Comparison of ENCODE assay signal across 8 mouse cellular contexts in genomic region chr15:60822803-60823619, GRCm38 (mm10). TPM values are rescaled to one million over a fixed set of nuclear protein-coding genes. Genes with fewer than 3 reads are reported as not detected.
A peak's percentile ranks its signal among the peaks of the same experiment; 100 is the strongest.
DNase-seq lines count a peak whose midpoint lies in the region; ATAC-seq and TF ChIP-seq lines count a peak whose summit lies in the region.

No protein-coding gene starts in this region.

- no peaks in the 10 kb centered on the region for H3K79me2 ChIP-seq in C2C12 (ENCODE audit: control insufficient read depth, insufficient read depth)

- H3K36me3 ChIP-seq in C2C12 (ENCODE audit: control insufficient read depth, insufficient read depth) = no peaks in the 10 kb centered on the region
- H3K36me3 ChIP-seq in forebrain, embryonic 13.5 days (ENCODE audit: poor library complexity, severe bottlenecking) = no peaks in the 10 kb centered on the region
- 0 out of 2 replicates have a peak, but pooled peaks cover 3% of the 10 kb centered on the region for H3K36me3 ChIP-seq in heart, postnatal 0 days (replicated peaks; ENCODE audit: control insufficient read depth, insufficient read depth, low read length)
- no peaks in the 10 kb centered on the region for H3K36me3 ChIP-seq in liver, embryonic 15.5 days (replicated peaks)
- 0 out of 2 replicates have a peak, but pooled peaks cover 4% of the 10 kb centered on the region for H3K36me3 ChIP-seq in stomach, embryonic 16.5 days (ENCODE audit: control insufficient read depth, insufficient read depth, low read length)

- under 1% methylated on average over 68 of the region's 68 CpGs for WGBS in forebrain, embryonic 13.5 days
- WGBS in heart, postnatal 0 days = 0% methylated on average over 67 of the region's 68 CpGs
- WGBS in liver, embryonic 15.5 days (ENCODE audit: insufficient replicate concordance) = under 1% methylated on average over 68 of the region's 68 CpGs
- WGBS in stomach, embryonic 16.5 days = under 1% methylated on average over 68 of the region's 68 CpGs

- ATAC-seq in forebrain, embryonic 13.5 days = peak; percentile 77
- ATAC-seq in heart, postnatal 0 days (ENCODE audit: insufficient read depth, low read depth) = peak; percentile 60
- peak; percentile 40; the same call in 1 of the 2 replicates for ATAC-seq in liver, embryonic 15.5 days (ENCODE audit: insufficient read depth)
- peak; percentile 46 for ATAC-seq in stomach, embryonic 16.5 days (ENCODE audit: insufficient read depth, low FRiP score)

- H3K27ac ChIP-seq in forebrain, embryonic 13.5 days = peak overlapping the region; percentile 60
- peak overlapping the region; percentile 37 for H3K27ac ChIP-seq in heart, postnatal 0 days (ENCODE audit: low read depth)
- no peak overlapping the region; the same call in 1 of the 2 replicates for H3K27ac ChIP-seq in liver, embryonic 15.5 days (replicated peaks)
- H3K27ac ChIP-seq in stomach, embryonic 16.5 days (ENCODE audit: low read length) = peak overlapping the region; percentile 97

- no peak for TF ChIP-seq CTCF in C2C12 (IDR thresholded peaks at IDR 0.05; ENCODE audit: control insufficient read depth, insufficient read depth, insufficient read length)
- peak; percentile 34 for TF ChIP-seq CTCF in heart, postnatal 0 days (IDR thresholded peaks at IDR 0.05; ENCODE audit: low read depth)

- H3K4me1 ChIP-seq in forebrain, embryonic 13.5 days = peaks cover 25% of the 10 kb centered on the region
- H3K4me1 ChIP-seq in heart, postnatal 0 days (ENCODE audit: control insufficient read depth, insufficient read depth) = 0 out of 2 replicates have a peak, but pooled peaks cover 5% of the 10 kb centered on the region
- H3K4me1 ChIP-seq in liver, embryonic 15.5 days (replicated peaks) = peaks cover 28% of the 10 kb centered on the region
- peaks cover 11% of the 10 kb centered on the region; the same call in 1 of the 2 replicates for H3K4me1 ChIP-seq in stomach, embryonic 16.5 days (ENCODE audit: control insufficient read depth, insufficient read depth, low read length)

- no peaks in the 10 kb centered on the region for H3K9me3 ChIP-seq in forebrain, embryonic 13.5 days (replicated peaks)
- H3K9me3 ChIP-seq in heart, postnatal 0 days (replicated peaks; ENCODE audit: control insufficient read depth, low read length) = no peaks in the 10 kb centered on the region
- H3K9me3 ChIP-seq in liver, embryonic 15.5 days (replicated peaks) = no peaks in the 10 kb centered on the region
- H3K9me3 ChIP-seq in stomach, embryonic 16.5 days (replicated peaks; ENCODE audit: control insufficient read depth, low read length) = 0 out of 2 replicates have a peak, but pooled peaks cover 3% of the 10 kb centered on the region

- no peaks in the 10 kb centered on the region for H3K79me3 ChIP-seq in C2C12 (ENCODE audit: low read depth)

- peak overlapping the region; percentile 19 for H3K4me3 ChIP-seq in C2C12 (ENCODE audit: insufficient read depth, poor library complexity, severe bottlenecking)
- peak overlapping the region; percentile 66 for H3K4me3 ChIP-seq in forebrain, embryonic 13.5 days
- peak overlapping the region; percentile 63 for H3K4me3 ChIP-seq in heart, postnatal 0 days (ENCODE audit: low read depth, low read length)
- H3K4me3 ChIP-seq in liver, embryonic 15.5 days (replicated peaks) = peak overlapping the region; percentile 65
- H3K4me3 ChIP-seq in stomach, embryonic 16.5 days (replicated peaks; ENCODE audit: low read length) = peak overlapping the region; percentile 70

- TF ChIP-seq EP300 in heart, postnatal 0 days (IDR thresholded peaks at IDR 0.05; ENCODE audit: low read depth) = no peak

- peaks cover 29% of the 10 kb centered on the region for H3K27me3 ChIP-seq in C2C12 (ENCODE audit: control insufficient read depth, insufficient read depth, insufficient read length)
- peaks cover 9% of the 10 kb centered on the region; the same call in 1 of the 2 replicates for H3K27me3 ChIP-seq in forebrain, embryonic 13.5 days
- H3K27me3 ChIP-seq in heart, postnatal 0 days (ENCODE audit: control insufficient read depth, insufficient read depth, low read length) = no peaks in the 10 kb centered on the region
- H3K27me3 ChIP-seq in liver, embryonic 15.5 days = peaks cover 32% of the 10 kb centered on the region
- H3K27me3 ChIP-seq in stomach, embryonic 16.5 days (ENCODE audit: control insufficient read depth, insufficient read depth, low read length) = no peaks in the 10 kb centered on the region

- peak overlapping the region; percentile 100 for H3K4me2 ChIP-seq in forebrain, embryonic 13.5 days
- peak overlapping the region; percentile 100 for H3K4me2 ChIP-seq in heart, postnatal 0 days (ENCODE audit: low read depth, low read length)
- H3K4me2 ChIP-seq in liver, embryonic 15.5 days = peak overlapping the region; percentile 90
- peak overlapping the region; percentile 97 for H3K4me2 ChIP-seq in stomach, embryonic 16.5 days (ENCODE audit: low read depth, low read length)

- peak overlapping the region; percentile 74 for H3K9ac ChIP-seq in forebrain, embryonic 13.5 days
- H3K9ac ChIP-seq in heart, postnatal 0 days (replicated peaks; ENCODE audit: low read depth, low read length) = peak overlapping the region; percentile 66
- H3K9ac ChIP-seq in liver, embryonic 15.5 days = peak overlapping the region; percentile 51; the same call in 1 of the 2 replicates
- peak overlapping the region; percentile 79 for H3K9ac ChIP-seq in stomach, embryonic 16.5 days (ENCODE audit: low read length)

- no peak overlapping the region for H3ac ChIP-seq in C2C12 (ENCODE audit: control insufficient read depth, insufficient read length, low read depth)

- DNase-seq in c-Kit-positive CD71-negative TER-119-negative erythroid progenitor cells, embryonic 14.5 days (ENCODE audit: low read depth) = peak; percentile 30
- peak; percentile 41 for DNase-seq in heart, postnatal 0 days (ENCODE audit: low spot score)
- DNase-seq in kidney, postnatal 36 days = peak; percentile 84 to 89
- peak; percentile 82 for DNase-seq in neural tube, embryonic 10.5 days (ENCODE audit: extremely low spot score, low spot score)

TF ChIP-seq in C2C12, 6 proteins besides CTCF, POLR2A, EP300 and RAD21:
- TF ChIP-seq MAX (IDR thresholded peaks at IDR 0.05) = peak; percentile 61
- no peak for TF ChIP-seq CEBPB (IDR thresholded peaks at IDR 0.05; ENCODE audit: low read depth)
- TF ChIP-seq MYOD1 (IDR thresholded peaks at IDR 0.05; ENCODE audit: control insufficient read depth, insufficient read length, low read depth) = no peak
- TF ChIP-seq FOSL1 (IDR thresholded peaks at IDR 0.05; ENCODE audit: insufficient read depth, low read length, poor library complexity, severe bottlenecking) = no peak

RNA-seq across cellular contexts. Expression of gene Fam84b, which starts 30.6 kb away (rescaled TPM):
- polyA plus RNA-seq in C2C12 (2012; fragmentation: generic; extraction: Trizol) = 0.01 TPM
- 8.0 and 10.6 TPM in 2 replicates for polyA plus RNA-seq in forebrain, embryonic 13.5 days (2015; fragmentation: Nextera tagmentation; extraction: Ambion mirVana)
- total RNA-seq in heart, postnatal 0 days (2014; rRNA removed; ENCODE audit: low replicate concordance) = 1.7 and 5.3 TPM in 2 replicates
- polyA plus RNA-seq in heart, postnatal 0 days (2015; fragmentation: Nextera tagmentation; extraction: Ambion mirVana) = 2.7 and 3.2 TPM in 2 replicates
- polyA plus RNA-seq in liver, embryonic 15.5 days (2015; fragmentation: Nextera tagmentation; extraction: Ambion mirVana) = 2.6 TPM in 2 replicates
- 23.2 and 24.7 TPM in 2 replicates for polyA plus RNA-seq in stomach, embryonic 16.5 days (2015; fragmentation: Nextera tagmentation; extraction: Ambion mirVana)

Comparison
In these comparisons a context has a peak if more than half of its experiments do, and no peak if none do; other contexts are left out.
1. H3K4me3 ChIP-seq: peak in every context shown above with its lines; median percentile 70 in stomach, embryonic 16.5 days; 66 in forebrain, embryonic 13.5 days; 65 in liver, embryonic 15.5 days; 63 in heart, postnatal 0 days; 19 in C2C12.
2. DNase-seq: peak in every context shown above with its lines; median percentile 86 in kidney, postnatal 36 days; 82 in neural tube, embryonic 10.5 days; 41 in heart, postnatal 0 days; 30 in c-Kit-positive CD71-negative TER-119-negative erythroid progenitor cells, embryonic 14.5 days.